Mouse (Mus musculus): Measurements from ENCODE around the gene Nos2. TPM values are rescaled to one million over a fixed set of nuclear protein-coding genes. Genes with fewer than 3 reads are reported as not detected.
"Not testable (repeated sequence)": the region's sequence is repeated elsewhere in the genome, so short reads cannot be mapped to it uniquely, and the experiment has no call there.

Gene Nos2
- polyA plus RNA-seq, 1 experiment from 2014 or later = 1.1 TPM

DNA sequence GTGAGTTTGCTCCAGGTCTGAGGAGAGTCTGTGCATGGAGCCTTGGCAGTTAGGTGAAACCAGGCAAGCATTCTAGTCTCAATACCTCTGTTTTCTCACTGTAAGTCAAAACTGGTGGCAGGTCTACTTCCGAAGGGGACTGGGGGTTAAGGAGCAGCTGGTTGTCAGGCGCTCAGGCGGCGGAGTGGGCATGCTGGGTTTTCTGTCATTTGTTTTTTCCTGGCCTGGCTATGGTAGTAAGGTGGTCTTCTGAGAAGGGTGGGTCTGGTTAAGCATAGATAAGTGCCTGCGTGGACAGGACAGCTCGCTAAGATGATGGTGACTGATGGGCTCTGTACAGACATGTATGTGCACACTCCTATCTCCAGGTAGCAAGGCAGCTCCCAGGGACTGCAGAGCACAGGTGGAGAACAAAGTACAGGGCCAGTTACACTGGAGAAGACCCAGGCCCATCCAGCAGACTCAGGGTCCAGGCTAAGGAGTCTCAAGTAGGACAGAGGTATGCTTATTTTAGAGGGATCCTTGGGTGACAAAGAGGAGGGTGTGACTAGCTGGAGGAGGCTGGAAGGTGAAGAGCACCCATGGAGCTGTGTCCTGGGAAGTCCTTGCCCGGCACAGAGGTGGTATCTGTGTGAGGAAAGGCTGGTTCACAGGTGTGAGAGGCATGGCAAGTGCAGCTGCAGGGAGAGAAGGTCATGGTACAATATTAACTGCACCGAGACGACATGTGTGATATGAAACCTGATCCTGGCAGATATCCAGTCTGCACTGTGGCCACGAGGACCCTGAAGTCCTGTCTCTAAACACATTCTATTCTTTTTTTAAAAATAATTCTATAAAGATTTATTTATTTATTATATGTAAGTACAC, 83.4 kb downstream of the Nos2 start:
- no peak for DNase-seq (ENCODE audit: low spot score)
- 86% methylated on average over 10 of the region's 10 CpGs for WGBS
- H3K4me3 ChIP-seq = no peak overlapping the region

DNA sequence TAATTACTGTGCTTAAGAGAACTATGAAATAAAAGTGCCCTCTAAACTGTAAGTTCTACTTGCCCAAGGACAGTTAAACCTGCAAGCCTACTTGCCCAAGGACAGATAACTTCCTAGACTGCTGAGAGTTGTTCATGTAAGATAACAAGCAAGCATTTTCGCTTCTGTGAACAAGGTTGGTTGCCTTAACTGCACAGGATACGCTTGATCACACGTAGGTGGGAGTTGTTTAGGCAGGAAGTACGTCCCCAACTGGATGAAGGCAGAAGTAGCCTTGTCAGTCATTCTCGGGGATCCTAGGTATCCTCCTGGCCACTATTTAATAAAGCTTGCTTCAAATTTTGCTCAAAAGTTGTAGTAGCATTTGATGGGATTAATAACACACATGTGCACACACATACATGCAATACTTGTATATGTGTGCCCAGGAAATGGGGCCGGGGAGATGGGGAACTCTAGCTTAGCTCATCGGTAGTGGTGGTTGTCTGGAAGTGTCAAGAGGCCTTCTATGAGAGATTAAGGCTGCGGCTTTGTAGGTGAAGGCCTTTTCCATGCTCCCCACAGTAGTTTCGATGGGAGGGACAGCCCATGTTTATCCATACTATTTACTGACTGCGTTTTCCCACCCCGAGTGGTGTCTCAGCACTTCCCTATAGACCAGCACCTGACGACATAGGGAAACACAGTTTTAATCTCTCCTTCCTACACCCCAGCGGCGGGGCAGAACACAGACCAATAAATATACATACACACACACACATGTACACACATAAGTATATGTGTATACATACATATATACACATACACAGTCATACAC, 85.2 kb downstream of the Nos2 start:
- H3K36me3 ChIP-seq = no peaks in the 10 kb centered on the region
- no peak overlapping the region for H3K27ac ChIP-seq
- peaks cover 14% of the 10 kb centered on the region; the same call in 1 of the 2 replicates for H3K4me1 ChIP-seq (replicated peaks)
- 90% methylated on average over 14 of the region's 14 CpGs for WGBS
- no peak for DNase-seq (ENCODE audit: low spot score)
- H3K4me3 ChIP-seq = no peak overlapping the region
- H3K27me3 ChIP-seq (ENCODE audit: insufficient read depth, poor library complexity, severe bottlenecking) = no peaks in the 10 kb centered on the region
- no peaks in the 10 kb centered on the region for H3K9me3 ChIP-seq

More for the DNA sequence above, 83.4 kb downstream of the Nos2 start:
- Histone ChIP-seq H3K27ac (peak overlapping the region; percentile 5; the same call in 1 of the 2 replicates), H3K36me3 (no peaks in the 10 kb centered on the region), H3K9me3 (no peaks in the 10 kb centered on the region), H3K27me3 (ENCODE audit: insufficient read depth, poor library complexity, severe bottlenecking) (no peaks in the 10 kb centered on the region), H3K4me1 (replicated peaks) (peaks cover 14% of the 10 kb centered on the region; the same call in 1 of the 2 replicates)

- no peak for DNase-seq (ENCODE audit: low spot score)
- Histone ChIP-seq H3K4me1 (replicated peaks) (peaks cover 14% of the 10 kb centered on the region; the same call in 1 of the 2 replicates), H3K9me3 (no peaks in the 10 kb centered on the region), H3K27me3 (ENCODE audit: insufficient read depth, poor library complexity, severe bottlenecking) (no peaks in the 10 kb centered on the region), H3K4me3 (no peak overlapping the region), H3K36me3 (no peaks in the 10 kb centered on the region), H3K27ac (no peak overlapping the region)
- WGBS = 83% methylated on average over 5 of the region's 5 CpGs
Measured at GRCm38 (mm10) chr11:79006417-79006816, 85.8 kb downstream of the Nos2 start.

DNA sequence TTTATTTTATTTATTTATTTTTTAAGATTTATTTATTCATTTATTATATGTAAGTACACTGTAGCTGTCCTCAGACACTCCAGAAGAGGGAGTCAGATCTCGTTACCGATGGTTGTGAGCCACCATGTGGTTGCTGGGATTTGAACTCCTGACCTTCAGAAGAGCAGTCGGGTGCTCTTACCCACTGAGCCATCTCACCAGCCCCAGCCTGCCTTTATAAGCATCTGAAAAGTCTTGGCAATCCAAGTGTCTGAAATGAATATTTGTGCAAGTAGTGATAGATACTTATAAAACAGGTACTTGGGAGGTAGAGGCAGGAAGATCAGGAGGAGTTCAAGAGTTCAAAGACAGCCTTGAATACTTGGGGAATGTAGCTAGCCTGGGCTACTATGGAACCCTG, 86.8 kb downstream of the Nos2 start:
- peaks cover 13% of the 10 kb centered on the region; the same call in 1 of the 2 replicates for H3K4me1 ChIP-seq (replicated peaks)
- H3K27me3 ChIP-seq (ENCODE audit: insufficient read depth, poor library complexity, severe bottlenecking); DNase-seq (ENCODE audit: low spot score); H3K27ac ChIP-seq; H3K9me3 ChIP-seq; H3K4me3 ChIP-seq; H3K36me3 ChIP-seq: not testable (repeated sequence)
- 83% methylated on average over 3 of the region's 3 CpGs for WGBS

GRCm38 (mm10) chr11:79008007-79008775, 87.6 kb downstream of the Nos2 start:
- Histone ChIP-seq H3K36me3 (no peaks in the 10 kb centered on the region), H3K4me1 (replicated peaks) (peaks cover 5% of the 10 kb centered on the region; the same call in 1 of the 2 replicates), H3K9me3 (no peaks in the 10 kb centered on the region), H3K27ac (peak overlapping the region; percentile 24; the same call in 1 of the 2 replicates), H3K4me3 (no peak overlapping the region), H3K27me3 (ENCODE audit: insufficient read depth, poor library complexity, severe bottlenecking) (no peaks in the 10 kb centered on the region)
- WGBS = 80% methylated on average over 6 of the region's 6 CpGs
- no peak for DNase-seq (ENCODE audit: low spot score)

DNA sequence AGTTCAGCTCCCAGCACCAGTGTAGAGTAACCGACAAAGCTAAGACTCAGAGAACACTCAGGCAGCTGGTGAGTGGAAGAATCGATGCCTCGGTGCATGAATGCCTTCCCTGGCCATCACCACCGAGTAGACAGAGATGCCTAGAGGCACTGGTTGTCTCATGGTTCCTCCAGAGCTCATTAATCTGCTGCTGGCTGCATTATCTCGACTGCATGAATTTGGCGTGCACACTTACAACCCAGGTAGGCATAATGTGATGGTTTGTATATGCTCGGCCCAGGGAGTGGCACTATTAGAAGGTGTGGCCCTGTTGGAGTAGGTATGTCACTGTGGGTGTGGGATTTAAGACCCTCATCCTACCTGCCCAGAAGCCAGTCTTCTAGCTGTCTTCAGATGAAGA, 88.3 kb downstream of the Nos2 start:
- Histone ChIP-seq H3K27me3 (ENCODE audit: insufficient read depth, poor library complexity, severe bottlenecking) (no peaks in the 10 kb centered on the region), H3K4me1 (replicated peaks) (peaks cover 9% of the 10 kb centered on the region), H3K36me3 (no peaks in the 10 kb centered on the region), H3K27ac (no peak overlapping the region; the same call in 1 of the 2 replicates), H3K9me3 (no peaks in the 10 kb centered on the region), H3K4me3 (no peak overlapping the region)
- DNase-seq (ENCODE audit: low spot score) = no peak
- 90% methylated on average over 7 of the region's 7 CpGs for WGBS

Other genes with a start within 250 kb of the Nos2 start
- 17.1 and 18.7 TPM in 2 replicates for gene Nlk, start 223.4 kb upstream of the Nos2 start, polyA plus RNA-seq (2016; fragmentation: Nextera tagmentation; extraction: Ambion mirVana)
- 36.4 and 37.9 TPM in 2 replicates for gene Ccnq, start 169.1 kb upstream of the Nos2 start, polyA plus RNA-seq (2016; fragmentation: Nextera tagmentation; extraction: Ambion mirVana)
- gene Lyrm9, start 94.2 kb upstream of the Nos2 start, polyA plus RNA-seq (2016; fragmentation: Nextera tagmentation; extraction: Ambion mirVana) = 19.8 and 23.9 TPM in 2 replicates
- 4.3 and 5.7 TPM in 2 replicates for gene Lgals9, start 64.2 kb downstream of the Nos2 start, polyA plus RNA-seq (2016; fragmentation: Nextera tagmentation; extraction: Ambion mirVana)
- 2.7 and 5.2 TPM in 2 replicates for gene Ksr1, start 225.6 kb downstream of the Nos2 start, polyA plus RNA-seq (2016; fragmentation: Nextera tagmentation; extraction: Ambion mirVana)